Mouse (Mus musculus): ENCODE measurements around the gene Eif3i. TPM values are rescaled to one million over a fixed set of nuclear protein-coding genes. Genes with fewer than 3 reads are reported as not detected.
A peak's percentile ranks its signal among the peaks of the same experiment; 100 is the strongest.

Eif3i gene
- polyA plus RNA-seq, 1 experiment from 2014 or later = 221 TPM

GRCm38 (mm10) chr4:129572236-129573092 lies 28.0 kb downstream of the Eif3i start:
- Histone ChIP-seq H3K4me1 (ENCODE audit: control insufficient read depth, insufficient read depth, low read length) (no peaks in the 10 kb centered on the region; the same call in 1 of the 2 replicates), H3K9ac (replicated peaks; ENCODE audit: low read depth, low read length) (no peak overlapping the region), H3K27ac (ENCODE audit: low read depth, low read length) (no peak overlapping the region), H3K4me2 (ENCODE audit: low read depth, low read length) (no peak overlapping the region), H3K9me3 (ENCODE audit: control insufficient read depth, low read length) (no peaks in the 10 kb centered on the region), H3K27me3 (ENCODE audit: control insufficient read depth, insufficient read depth, low read length) (no peaks in the 10 kb centered on the region), H3K36me3 (ENCODE audit: control insufficient read depth, insufficient read depth, low read length) (no peaks in the 10 kb centered on the region), H3K4me3 (ENCODE audit: low read depth, low read length) (no peak overlapping the region)
- 89% methylated on average over 13 of the region's 13 CpGs for WGBS
- ATAC-seq (ENCODE audit: low read depth) = no peak

DNA sequence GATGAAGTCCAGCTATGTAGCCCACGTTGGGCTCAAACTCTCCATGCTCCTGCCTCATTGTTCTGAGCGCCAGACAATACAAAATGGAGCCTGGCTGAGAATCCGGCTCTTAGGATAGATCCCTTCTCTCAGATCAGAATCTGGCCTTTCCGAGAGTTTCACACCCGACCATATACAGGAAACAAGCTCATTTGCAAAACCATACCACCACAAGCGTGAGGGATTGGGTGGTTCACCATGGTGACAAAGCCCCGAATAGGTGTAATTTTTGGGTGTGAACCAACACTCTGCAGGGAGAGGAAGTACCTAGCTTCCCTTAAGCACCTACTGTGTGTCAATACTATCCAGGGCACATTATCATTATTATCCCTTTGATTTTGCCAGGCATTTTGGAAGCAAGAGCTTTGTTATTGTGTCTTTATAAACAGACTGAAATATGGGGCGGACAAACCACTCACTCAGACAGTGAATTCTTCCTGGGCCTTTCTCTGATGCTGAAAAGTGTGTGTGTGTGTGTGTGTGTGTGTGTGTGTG lies 28.8 kb downstream of the Eif3i start:
- Histone ChIP-seq H3K9ac (replicated peaks; ENCODE audit: low read depth, low read length) (no peak overlapping the region), H3K36me3 (ENCODE audit: control insufficient read depth, insufficient read depth, low read length) (no peaks in the 10 kb centered on the region)
- 77% methylated on average over 8 of the region's 8 CpGs for WGBS

GRCm38 (mm10) chr4:129570028-129570427 lies 30.4 kb downstream of the Eif3i start:
- no peak overlapping the region for H3K9ac ChIP-seq (replicated peaks; ENCODE audit: low read depth, low read length)
- no peaks in the 10 kb centered on the region for H3K4me1 ChIP-seq (ENCODE audit: control insufficient read depth, insufficient read depth, low read length)
- no peaks in the 10 kb centered on the region for H3K27me3 ChIP-seq (ENCODE audit: control insufficient read depth, insufficient read depth, low read length)
- H3K4me3 ChIP-seq (ENCODE audit: low read depth, low read length) = no peak overlapping the region
- no peaks in the 10 kb centered on the region for H3K9me3 ChIP-seq (ENCODE audit: control insufficient read depth, low read length)
- H3K36me3 ChIP-seq (ENCODE audit: control insufficient read depth, insufficient read depth, low read length) = no peaks in the 10 kb centered on the region
- no peak overlapping the region for H3K27ac ChIP-seq (ENCODE audit: low read depth, low read length)
- H3K4me2 ChIP-seq (ENCODE audit: low read depth, low read length) = no peak overlapping the region
- 88% methylated on average over 6 of the region's 6 CpGs for WGBS
- ATAC-seq (ENCODE audit: low read depth) = no peak

More for the DNA sequence above, 28.8 kb downstream of the Eif3i start:
- Histone ChIP-seq H3K4me1 (ENCODE audit: control insufficient read depth, insufficient read depth, low read length) (no peaks in the 10 kb centered on the region), H3K9me3 (ENCODE audit: control insufficient read depth, low read length) (no peaks in the 10 kb centered on the region), H3K4me2 (ENCODE audit: low read depth, low read length) (no peak overlapping the region), H3K27ac (ENCODE audit: low read depth, low read length) (no peak overlapping the region), H3K4me3 (ENCODE audit: low read depth, low read length) (no peak overlapping the region), H3K27me3 (ENCODE audit: control insufficient read depth, insufficient read depth, low read length) (no peaks in the 10 kb centered on the region)
- no peak for ATAC-seq (ENCODE audit: low read depth)

- no peaks in the 10 kb centered on the region for H3K27me3 ChIP-seq (ENCODE audit: control insufficient read depth, insufficient read depth, low read length)
- no peak overlapping the region for H3K4me2 ChIP-seq (ENCODE audit: low read depth, low read length)
- no peak for ATAC-seq (ENCODE audit: low read depth)
- H3K27ac ChIP-seq (ENCODE audit: low read depth, low read length) = no peak overlapping the region
- 95% methylated on average over 7 of the region's 7 CpGs for WGBS
- no peaks in the 10 kb centered on the region for H3K4me1 ChIP-seq (ENCODE audit: control insufficient read depth, insufficient read depth, low read length)
- H3K9me3 ChIP-seq (ENCODE audit: control insufficient read depth, low read length) = no peaks in the 10 kb centered on the region
- no peak overlapping the region for H3K9ac ChIP-seq (replicated peaks; ENCODE audit: low read depth, low read length)
- H3K4me3 ChIP-seq (ENCODE audit: low read depth, low read length) = no peak overlapping the region
- H3K36me3 ChIP-seq (ENCODE audit: control insufficient read depth, insufficient read depth, low read length) = no peaks in the 10 kb centered on the region
These were observed 32.1 kb downstream of the Eif3i start for GRCm38 (mm10) chr4:129568366-129568765.

GRCm38 (mm10) chr4:129565139-129565538 lies 35.3 kb downstream of the Eif3i start:
- no peak overlapping the region for H3K27ac ChIP-seq (ENCODE audit: low read depth, low read length)
- 88% methylated on average over 6 of the region's 6 CpGs for WGBS
- H3K4me2 ChIP-seq (ENCODE audit: low read depth, low read length) = no peak overlapping the region
- H3K27me3 ChIP-seq (ENCODE audit: control insufficient read depth, insufficient read depth, low read length) = no peaks in the 10 kb centered on the region
- H3K4me3 ChIP-seq (ENCODE audit: low read depth, low read length) = no peak overlapping the region
- H3K9me3 ChIP-seq (ENCODE audit: control insufficient read depth, low read length) = no peaks in the 10 kb centered on the region
- ATAC-seq (ENCODE audit: low read depth) = no peak
- no peak overlapping the region for H3K9ac ChIP-seq (replicated peaks; ENCODE audit: low read depth, low read length)
- no peaks in the 10 kb centered on the region for H3K4me1 ChIP-seq (ENCODE audit: control insufficient read depth, insufficient read depth, low read length)
- H3K36me3 ChIP-seq (ENCODE audit: control insufficient read depth, insufficient read depth, low read length) = no peaks in the 10 kb centered on the region

DNA sequence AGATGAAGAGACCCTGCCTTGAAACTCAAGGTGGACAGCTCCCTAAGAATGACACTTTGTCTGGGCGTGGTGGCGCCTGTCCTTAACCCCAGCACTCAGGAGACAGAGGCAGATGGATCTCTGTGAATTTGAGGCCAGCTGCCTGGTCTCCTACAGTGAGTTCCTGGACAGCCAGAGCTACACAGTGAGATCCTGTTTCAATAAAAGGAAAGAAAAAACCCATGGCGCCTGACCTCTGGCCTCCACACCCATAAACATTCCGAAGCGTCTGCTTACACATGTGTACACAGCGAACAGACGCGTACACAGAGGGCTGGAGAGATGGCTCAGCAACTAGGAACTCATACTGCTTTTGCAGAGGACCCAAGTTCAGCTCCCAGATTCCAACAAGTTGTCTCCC lies 36.7 kb downstream of the Eif3i start:
- Histone ChIP-seq H3K9me3 (ENCODE audit: control insufficient read depth, low read length) (no peaks in the 10 kb centered on the region), H3K4me2 (ENCODE audit: low read depth, low read length) (no peak overlapping the region), H3K27me3 (ENCODE audit: control insufficient read depth, insufficient read depth, low read length) (no peaks in the 10 kb centered on the region), H3K36me3 (ENCODE audit: control insufficient read depth, insufficient read depth, low read length) (no peaks in the 10 kb centered on the region), H3K9ac (replicated peaks; ENCODE audit: low read depth, low read length) (no peak overlapping the region), H3K4me1 (ENCODE audit: control insufficient read depth, insufficient read depth, low read length) (no peaks in the 10 kb centered on the region), H3K27ac (ENCODE audit: low read depth, low read length) (no peak overlapping the region), H3K4me3 (ENCODE audit: low read depth, low read length) (no peak overlapping the region)
- no peak for ATAC-seq (ENCODE audit: low read depth)
- 25% methylated on average over 8 of the region's 8 CpGs for WGBS

DNA sequence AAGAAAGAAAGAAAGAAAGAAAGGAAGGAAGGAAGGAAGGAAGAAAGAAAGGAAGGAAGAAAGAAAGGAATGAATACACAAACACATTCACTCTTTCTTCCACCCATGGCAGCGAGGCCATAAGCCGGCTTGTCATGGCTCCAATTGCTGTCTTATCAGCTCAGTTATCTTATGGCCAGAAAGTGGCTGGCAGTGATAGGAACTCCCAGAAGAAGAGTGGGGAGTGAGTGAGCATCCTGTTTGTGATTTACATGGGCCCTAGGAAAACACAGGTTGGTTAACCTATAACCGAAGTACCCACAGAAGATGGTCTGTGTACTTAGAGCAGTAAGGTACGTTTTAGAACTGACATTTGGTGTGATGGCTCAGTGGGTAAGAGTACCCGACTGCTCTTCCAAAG lies 39.3 kb downstream of the Eif3i start:
- H3K36me3 ChIP-seq (ENCODE audit: control insufficient read depth, insufficient read depth, low read length) = no peaks in the 10 kb centered on the region
- no peaks in the 10 kb centered on the region for H3K9me3 ChIP-seq (ENCODE audit: control insufficient read depth, low read length)
- 0 out of 2 replicates have a peak, but pooled peaks cover 2% of the 10 kb centered on the region for H3K4me1 ChIP-seq (ENCODE audit: control insufficient read depth, insufficient read depth, low read length)
- H3K9ac ChIP-seq (replicated peaks; ENCODE audit: low read depth, low read length) = no peak overlapping the region
- no peak for ATAC-seq (ENCODE audit: low read depth)
- WGBS = 93% methylated on average over 5 of the region's 5 CpGs
- no peak overlapping the region for H3K27ac ChIP-seq (ENCODE audit: low read depth, low read length)
- no peak overlapping the region for H3K4me3 ChIP-seq (ENCODE audit: low read depth, low read length)
- no peak overlapping the region for H3K4me2 ChIP-seq (ENCODE audit: low read depth, low read length)
- no peaks in the 10 kb centered on the region for H3K27me3 ChIP-seq (ENCODE audit: control insufficient read depth, insufficient read depth, low read length)

GRCm38 (mm10) chr4:129558321-129558955 lies 42.0 kb downstream of the Eif3i start:
- H3K27me3 ChIP-seq (ENCODE audit: control insufficient read depth, insufficient read depth, low read length) = no peaks in the 10 kb centered on the region
- WGBS = 88% methylated on average over 12 of the region's 12 CpGs
- no peaks in the 10 kb centered on the region for H3K36me3 ChIP-seq (ENCODE audit: control insufficient read depth, insufficient read depth, low read length)
- H3K9me3 ChIP-seq (ENCODE audit: control insufficient read depth, low read length) = no peaks in the 10 kb centered on the region
- H3K4me2 ChIP-seq (ENCODE audit: low read depth, low read length) = no peak overlapping the region
- H3K9ac ChIP-seq (replicated peaks; ENCODE audit: low read depth, low read length) = no peak overlapping the region
- peaks cover 2% of the 10 kb centered on the region; the same call in 1 of the 2 replicates for H3K4me1 ChIP-seq (ENCODE audit: control insufficient read depth, insufficient read depth, low read length)
- H3K4me3 ChIP-seq (ENCODE audit: low read depth, low read length) = no peak overlapping the region
- no peak overlapping the region for H3K27ac ChIP-seq (ENCODE audit: low read depth, low read length)
- no peak for ATAC-seq (ENCODE audit: low read depth)

DNA sequence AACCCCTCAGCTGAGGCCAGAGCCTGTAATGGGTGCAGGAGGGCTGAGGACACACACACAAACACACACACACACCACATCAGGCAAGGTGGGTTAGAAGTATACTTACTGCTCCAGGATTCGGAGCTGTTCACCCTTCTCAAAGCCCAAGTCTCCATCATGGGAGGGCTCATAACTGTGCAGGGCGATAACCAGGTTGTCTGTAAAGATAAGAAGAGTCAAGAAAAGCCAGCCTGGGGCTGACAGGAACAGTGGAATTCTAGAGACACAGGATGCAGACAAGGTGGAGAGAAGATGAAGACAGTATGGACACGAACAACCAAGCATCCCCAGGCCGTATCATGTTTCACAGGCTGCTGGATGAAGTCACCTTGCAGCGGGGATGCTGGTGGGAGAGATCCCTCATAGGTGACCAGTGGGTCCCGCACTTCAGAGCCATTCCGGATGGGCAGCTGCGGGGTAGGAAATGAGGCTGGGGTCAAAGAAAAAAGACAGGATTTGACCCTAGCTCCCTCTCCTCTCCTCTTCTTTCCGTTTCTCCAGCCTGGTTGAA lies 43.1 kb downstream of the Eif3i start:
- Histone ChIP-seq H3K36me3 (ENCODE audit: control insufficient read depth, insufficient read depth, low read length) (no peaks in the 10 kb centered on the region), H3K27me3 (ENCODE audit: control insufficient read depth, insufficient read depth, low read length) (no peaks in the 10 kb centered on the region), H3K9me3 (ENCODE audit: control insufficient read depth, low read length) (no peaks in the 10 kb centered on the region), H3K27ac (ENCODE audit: low read depth, low read length) (no peak overlapping the region), H3K4me3 (ENCODE audit: low read depth, low read length) (no peak overlapping the region), H3K4me2 (ENCODE audit: low read depth, low read length) (peak overlapping the region; percentile 52; the same call in 1 of the 2 replicates), H3K4me1 (ENCODE audit: control insufficient read depth, insufficient read depth, low read length) (peaks cover 2% of the 10 kb centered on the region; the same call in 1 of the 2 replicates), H3K9ac (replicated peaks; ENCODE audit: low read depth, low read length) (no peak overlapping the region)
- no peak for ATAC-seq (ENCODE audit: low read depth)
- WGBS = 83% methylated on average over 9 of the region's 9 CpGs
